Mouse (Mus musculus): Measurements from ENCODE around the gene Lypd5. TPM values are rescaled to one million over a fixed set of nuclear protein-coding genes. Genes with fewer than 3 reads are reported as not detected.
A peak's percentile ranks its signal among the peaks of the same experiment; 100 is the strongest.

Lypd5 gene
- polyA plus RNA-seq, 1 experiment: not detected

- H3K4me1 ChIP-seq (ENCODE audit: control insufficient read depth, insufficient read depth, low read length): no peaks in the 10 kb centered on the region
- H3K4me3 ChIP-seq (ENCODE audit: low read depth, low read length): no peak overlapping the region
- no peak for TF ChIP-seq EP300 (IDR thresholded peaks at IDR 0.05; ENCODE audit: insufficient read depth, low read depth, low read length)
- TF ChIP-seq POLR2A (IDR thresholded peaks at IDR 0.05; ENCODE audit: insufficient read depth, low read length): no peak
- TF ChIP-seq CTCF (IDR thresholded peaks at IDR 0.05; ENCODE audit: low read depth, low read length): no peak
- no peaks in the 10 kb centered on the region for H3K9me3 ChIP-seq (replicated peaks; ENCODE audit: control insufficient read depth, insufficient read depth, low read length, poor library complexity, severe bottlenecking)
- H3K36me3 ChIP-seq (ENCODE audit: control insufficient read depth, insufficient read depth, low read length, poor library complexity, severe bottlenecking): no peaks in the 10 kb centered on the region
- no peaks in the 10 kb centered on the region for H3K27me3 ChIP-seq (ENCODE audit: control insufficient read depth, insufficient read depth, low read length, poor library complexity, severe bottlenecking)
- H3K9ac ChIP-seq (ENCODE audit: low read depth, poor library complexity, severe bottlenecking): no peak overlapping the region
- no peak overlapping the region for H3K27ac ChIP-seq (ENCODE audit: insufficient read depth, low read length)
These were observed 31.4 kb downstream of the Lypd5 start for GRCm38 (mm10) chr7:24380370-24380769.

GRCm38 (mm10) chr7:24382730-24383372, 33.9 kb downstream of the Lypd5 start:
- TF ChIP-seq POLR2A (IDR thresholded peaks at IDR 0.05; ENCODE audit: insufficient read depth, low read length) (no peak), EP300 (IDR thresholded peaks at IDR 0.05; ENCODE audit: insufficient read depth, low read depth, low read length) (no peak), CTCF (IDR thresholded peaks at IDR 0.05; ENCODE audit: low read depth, low read length) (no peak)
- no peaks in the 10 kb centered on the region for H3K9me3 ChIP-seq (replicated peaks; ENCODE audit: control insufficient read depth, insufficient read depth, low read length, poor library complexity, severe bottlenecking)
- H3K9ac ChIP-seq (ENCODE audit: low read depth, poor library complexity, severe bottlenecking): no peak overlapping the region
- no peaks in the 10 kb centered on the region for H3K4me1 ChIP-seq (ENCODE audit: control insufficient read depth, insufficient read depth, low read length)
- no peak overlapping the region for H3K4me3 ChIP-seq (ENCODE audit: low read depth, low read length)
- no peaks in the 10 kb centered on the region for H3K27me3 ChIP-seq (ENCODE audit: control insufficient read depth, insufficient read depth, low read length, poor library complexity, severe bottlenecking)
- H3K36me3 ChIP-seq (ENCODE audit: control insufficient read depth, insufficient read depth, low read length, poor library complexity, severe bottlenecking): no peaks in the 10 kb centered on the region
- no peak overlapping the region for H3K27ac ChIP-seq (ENCODE audit: insufficient read depth, low read length)

- Histone ChIP-seq H3K27ac (ENCODE audit: insufficient read depth, low read length) (no peak overlapping the region), H3K27me3 (ENCODE audit: control insufficient read depth, insufficient read depth, low read length, poor library complexity, severe bottlenecking) (no peaks in the 10 kb centered on the region), H3K9me3 (replicated peaks; ENCODE audit: control insufficient read depth, insufficient read depth, low read length, poor library complexity, severe bottlenecking) (no peaks in the 10 kb centered on the region), H3K4me3 (ENCODE audit: low read depth, low read length) (no peak overlapping the region), H3K36me3 (ENCODE audit: control insufficient read depth, insufficient read depth, low read length, poor library complexity, severe bottlenecking) (no peaks in the 10 kb centered on the region), H3K9ac (ENCODE audit: low read depth, poor library complexity, severe bottlenecking) (no peak overlapping the region), H3K4me1 (ENCODE audit: control insufficient read depth, insufficient read depth, low read length) (no peaks in the 10 kb centered on the region)
- TF ChIP-seq POLR2A (IDR thresholded peaks at IDR 0.05; ENCODE audit: insufficient read depth, low read length) (no peak), EP300 (IDR thresholded peaks at IDR 0.05; ENCODE audit: insufficient read depth, low read depth, low read length) (no peak), CTCF (IDR thresholded peaks at IDR 0.05; ENCODE audit: low read depth, low read length) (no peak)
These were observed 35.1 kb downstream of the Lypd5 start for GRCm38 (mm10) chr7:24384070-24384469.

- no peak overlapping the region for H3K9ac ChIP-seq (ENCODE audit: low read depth, poor library complexity, severe bottlenecking)
- no peaks in the 10 kb centered on the region for H3K27me3 ChIP-seq (ENCODE audit: control insufficient read depth, insufficient read depth, low read length, poor library complexity, severe bottlenecking)
- H3K4me3 ChIP-seq (ENCODE audit: low read depth, low read length): no peak overlapping the region
- H3K9me3 ChIP-seq (replicated peaks; ENCODE audit: control insufficient read depth, insufficient read depth, low read length, poor library complexity, severe bottlenecking): no peaks in the 10 kb centered on the region
- H3K36me3 ChIP-seq (ENCODE audit: control insufficient read depth, insufficient read depth, low read length, poor library complexity, severe bottlenecking): no peaks in the 10 kb centered on the region
- H3K27ac ChIP-seq (ENCODE audit: insufficient read depth, low read length): no peak overlapping the region
- H3K4me1 ChIP-seq (ENCODE audit: control insufficient read depth, insufficient read depth, low read length): no peaks in the 10 kb centered on the region
- TF ChIP-seq CTCF (IDR thresholded peaks at IDR 0.05; ENCODE audit: low read depth, low read length) (peak; percentile 95), EP300 (IDR thresholded peaks at IDR 0.05; ENCODE audit: insufficient read depth, low read depth, low read length) (no peak)
These were observed 35.8 kb downstream of the Lypd5 start for GRCm38 (mm10) chr7:24384827-24385226.

DNA sequence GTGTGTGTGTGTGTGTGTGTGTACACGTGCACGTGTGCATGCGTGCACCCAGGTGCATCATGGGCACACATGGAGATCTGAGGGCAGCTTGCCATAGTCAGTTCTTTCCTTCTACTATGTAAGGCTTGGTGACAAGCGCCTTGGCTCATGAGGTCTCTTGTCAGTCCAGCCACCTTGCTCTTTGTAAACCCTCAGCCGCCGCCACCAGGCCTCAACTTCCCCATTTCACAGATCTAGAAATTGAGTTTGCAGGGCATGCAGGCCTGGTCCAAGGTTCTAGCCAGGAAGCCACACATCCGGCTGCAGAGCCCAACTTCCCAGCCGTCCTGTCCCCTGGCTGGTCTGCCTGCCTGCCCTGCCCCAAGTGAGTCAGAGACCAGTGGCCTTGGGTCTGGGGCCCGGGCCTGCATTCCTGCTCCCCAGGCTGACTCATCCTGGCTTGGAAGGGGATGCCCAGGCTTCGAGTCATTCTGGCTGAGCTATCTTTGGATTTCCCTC, 38.1 kb downstream of the Lypd5 start:
- Histone ChIP-seq H3K9ac (ENCODE audit: low read depth, poor library complexity, severe bottlenecking) (no peak overlapping the region), H3K4me1 (ENCODE audit: control insufficient read depth, insufficient read depth, low read length) (no peaks in the 10 kb centered on the region), H3K4me3 (ENCODE audit: low read depth, low read length) (no peak overlapping the region), H3K27ac (ENCODE audit: insufficient read depth, low read length) (no peak overlapping the region), H3K9me3 (replicated peaks; ENCODE audit: control insufficient read depth, insufficient read depth, low read length, poor library complexity, severe bottlenecking) (no peaks in the 10 kb centered on the region), H3K27me3 (ENCODE audit: control insufficient read depth, insufficient read depth, low read length, poor library complexity, severe bottlenecking) (no peaks in the 10 kb centered on the region), H3K36me3 (ENCODE audit: control insufficient read depth, insufficient read depth, low read length, poor library complexity, severe bottlenecking) (no peaks in the 10 kb centered on the region)
- no peak for TF ChIP-seq POLR2A (IDR thresholded peaks at IDR 0.05; ENCODE audit: insufficient read depth, low read length)
- no peak for TF ChIP-seq EP300 (IDR thresholded peaks at IDR 0.05; ENCODE audit: insufficient read depth, low read depth, low read length)
- no peak for TF ChIP-seq CTCF (IDR thresholded peaks at IDR 0.05; ENCODE audit: low read depth, low read length)

GRCm38 (mm10) chr7:24389516-24390187, 40.7 kb downstream of the Lypd5 start:
- Histone ChIP-seq H3K27ac (ENCODE audit: insufficient read depth, low read length) (no peak overlapping the region), H3K9me3 (replicated peaks; ENCODE audit: control insufficient read depth, insufficient read depth, low read length, poor library complexity, severe bottlenecking) (no peaks in the 10 kb centered on the region), H3K9ac (ENCODE audit: low read depth, poor library complexity, severe bottlenecking) (no peak overlapping the region), H3K36me3 (ENCODE audit: control insufficient read depth, insufficient read depth, low read length, poor library complexity, severe bottlenecking) (no peaks in the 10 kb centered on the region), H3K4me1 (ENCODE audit: control insufficient read depth, insufficient read depth, low read length) (no peaks in the 10 kb centered on the region), H3K27me3 (ENCODE audit: control insufficient read depth, insufficient read depth, low read length, poor library complexity, severe bottlenecking) (no peaks in the 10 kb centered on the region), H3K4me3 (ENCODE audit: low read depth, low read length) (no peak overlapping the region)
- TF ChIP-seq CTCF (IDR thresholded peaks at IDR 0.05; ENCODE audit: low read depth, low read length) (no peak), POLR2A (IDR thresholded peaks at IDR 0.05; ENCODE audit: insufficient read depth, low read length) (no peak), EP300 (IDR thresholded peaks at IDR 0.05; ENCODE audit: insufficient read depth, low read depth, low read length) (no peak)

Measured in ES-Bruce4 (cell line).